ENCODE assay signal across 10 mouse cellular contexts in the genomic region with DNA sequence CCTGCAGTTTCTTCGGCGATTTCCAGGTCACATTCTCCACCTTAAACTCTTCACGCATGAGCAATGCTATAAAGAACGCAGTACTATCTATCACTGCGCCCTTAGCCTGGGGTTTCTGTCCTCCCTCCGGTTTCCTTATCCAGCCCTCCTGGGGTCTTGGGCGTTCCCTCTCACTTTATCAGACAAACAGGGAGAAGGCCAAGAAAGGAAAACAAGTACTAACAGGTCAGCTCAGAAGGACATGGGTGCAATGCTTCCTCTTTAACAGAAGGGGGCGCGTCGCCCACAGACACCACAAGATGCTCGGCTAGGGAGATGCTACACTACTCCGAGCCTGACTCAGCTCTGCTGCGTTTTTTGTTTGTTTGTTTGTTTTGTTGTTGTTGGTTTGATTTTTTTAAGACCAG. TPM values are rescaled to one million over a fixed set of nuclear protein-coding genes. Genes with fewer than 3 reads are reported as not detected.
DNase-seq lines count a peak whose midpoint lies in the region; ATAC-seq and TF ChIP-seq lines count a peak whose summit lies in the region.
"Had no signal": no experiment of that assay in that cellular context is flagged by ENCODE, and none has a peak within 500 bp of the region (broad histone marks: within the 10 kb centered on the region; RNA-seq: fewer than 3 reads in every experiment).

No protein-coding gene starts in this region.

- TF ChIP-seq POLR2A in cerebellum, adult 2 months (IDR thresholded peaks at IDR 0.05; ENCODE audit: borderline replicate concordance, insufficient read depth, low read length) = no peak

- DNase-seq in cerebellum, adult 2 months = peak; percentile 51 to 59
- no peak for DNase-seq in cerebellum, adult 11-12 months
- peak; percentile 48 for DNase-seq in midbrain, embryonic 10.5 days (ENCODE audit: low spot score)
- DNase-seq in retina, embryonic 14.5 days (ENCODE audit: low spot score) = peak; percentile 81
- DNase-seq in layer of hippocampus, adult 8-10 months (ENCODE audit: low spot score in 2 of 2) = no peak

- H3K27ac ChIP-seq in cerebellum, adult 2 months (ENCODE audit: insufficient read depth, low read length) = no peak overlapping the region
- no peak overlapping the region for H3K27ac ChIP-seq in midbrain, embryonic 10.5 days (replicated peaks)
- no peak overlapping the region for H3K27ac ChIP-seq in midbrain, embryonic 13.5 days
- H3K27ac ChIP-seq: limb, embryonic 15.5 days had no signal

- H3K9me3 ChIP-seq in midbrain, embryonic 10.5 days (replicated peaks) = no peaks in the 10 kb centered on the region
- no peaks in the 10 kb centered on the region for H3K9me3 ChIP-seq in midbrain, embryonic 13.5 days
- no peaks in the 10 kb centered on the region for H3K9me3 ChIP-seq in erythroblast, embryonic 14.5 days (ENCODE audit: control insufficient read depth, low read length)
- H3K9me3 ChIP-seq: limb, embryonic 15.5 days had no signal

- H3K27me3 ChIP-seq in cerebellum, adult 2 months (ENCODE audit: control insufficient read depth, insufficient read depth, low read length) = no peaks in the 10 kb centered on the region
- H3K27me3 ChIP-seq in midbrain, embryonic 10.5 days (ENCODE audit: low read depth, poor library complexity, severe bottlenecking) = no peaks in the 10 kb centered on the region; the same call in 1 of the 2 replicates
- no peaks in the 10 kb centered on the region for H3K27me3 ChIP-seq in midbrain, embryonic 13.5 days
- no peaks in the 10 kb centered on the region for H3K27me3 ChIP-seq in erythroblast, embryonic 14.5 days (ENCODE audit: control insufficient read depth)
- H3K27me3 ChIP-seq: limb, embryonic 15.5 days; Patski had no signal

- peaks cover 28% of the 10 kb centered on the region for H3K4me1 ChIP-seq in cerebellum, adult 2 months (ENCODE audit: control insufficient read depth, insufficient read depth, low read length)
- H3K4me1 ChIP-seq in midbrain, embryonic 10.5 days = peaks cover 6% of the 10 kb centered on the region; the same call in 1 of the 2 replicates
- no peaks in the 10 kb centered on the region for H3K4me1 ChIP-seq in midbrain, embryonic 13.5 days (replicated peaks)
- H3K4me1 ChIP-seq in erythroblast, embryonic 14.5 days (ENCODE audit: control insufficient read depth) = peaks cover 87% of the 10 kb centered on the region

- 25% methylated on average over 13 of the region's 13 CpGs for WGBS in cerebellum, adult 2 months
- 22% methylated on average over 13 of the region's 13 CpGs for WGBS in midbrain, embryonic 10.5 days
- WGBS in midbrain, embryonic 13.5 days = 20% methylated on average over 13 of the region's 13 CpGs

- TF ChIP-seq CTCF in cerebellum, adult 2 months (IDR thresholded peaks at IDR 0.05; ENCODE audit: borderline replicate concordance, insufficient read depth, low read depth, low read length) = peak; percentile 90

- H3K9ac ChIP-seq in midbrain, embryonic 13.5 days (replicated peaks) = no peak overlapping the region
- H3K9ac ChIP-seq: limb, embryonic 15.5 days had no signal

- H3K4me2 ChIP-seq in midbrain, embryonic 13.5 days (replicated peaks) = no peak overlapping the region
- H3K4me2 ChIP-seq: limb, embryonic 15.5 days had no signal

- H3K36me3 ChIP-seq in midbrain, embryonic 10.5 days = no peaks in the 10 kb centered on the region
- no peaks in the 10 kb centered on the region for H3K36me3 ChIP-seq in midbrain, embryonic 13.5 days
- no peaks in the 10 kb centered on the region; the same call in 1 of the 2 replicates for H3K36me3 ChIP-seq in erythroblast, embryonic 14.5 days (ENCODE audit: control insufficient read depth)
- H3K36me3 ChIP-seq: limb, embryonic 15.5 days had no signal

- ATAC-seq in midbrain, embryonic 13.5 days = no peak
- ATAC-seq in activated CD4-positive, CD25-positive, alpha-beta regulatory T cell, adult 4 months = no peak
- ATAC-seq: Patski had no signal

- H3K4me3 ChIP-seq in cerebellum, adult 2 months (replicated peaks; ENCODE audit: insufficient read depth, low read depth, low read length) = no peak overlapping the region
- no peak overlapping the region for H3K4me3 ChIP-seq in midbrain, embryonic 10.5 days
- no peak overlapping the region for H3K4me3 ChIP-seq in midbrain, embryonic 13.5 days (replicated peaks)
- H3K4me3 ChIP-seq in erythroblast, embryonic 14.5 days (replicated peaks) = peak overlapping the region; percentile 62
- H3K4me3 ChIP-seq: limb, embryonic 15.5 days had no signal

RNA-seq across cellular contexts. Expression of a gene that starts 11.3 kb away (rescaled TPM):
- polyA plus RNA-seq in cerebellum, adult 2 months (2012; rRNA removed) = 196 and 220 TPM in 2 replicates
- 7.2 and 11.0 TPM in 2 replicates for polyA plus RNA-seq in midbrain, embryonic 10.5 days (2016; fragmentation: Nextera tagmentation; extraction: Ambion mirVana)
- polyA plus RNA-seq in midbrain, embryonic 13.5 days (2015; fragmentation: Nextera tagmentation; extraction: Ambion mirVana) = 103 and 116 TPM in 2 replicates
- not detected in 2 replicates for polyA plus RNA-seq in erythroblast, embryonic 14.5 days (2012)
- under 1 TPM in 1 of 2 experiments, not detected in 1; 0.42 TPM for polyA plus RNA-seq in activated CD4-positive, CD25-positive, alpha-beta regulatory T cell, adult 4 months (2017; shearing (Covaris generic))
- 100 to 1,000 TPM in 1 of 4 experiments, 10 to 100 TPM in 3; 87.7 to 102 (median 95.3) TPM for total RNA-seq in layer of hippocampus, adult 8-10 months (2022)

RNA-seq across cellular contexts. Expression of a gene that starts 11.3 kb away (rescaled TPM):
- 1.6 and 1.7 TPM in 2 replicates for polyA plus RNA-seq in cerebellum, adult 2 months (2012; rRNA removed)
- not detected in 2 replicates for polyA plus RNA-seq in midbrain, embryonic 10.5 days (2016; fragmentation: Nextera tagmentation; extraction: Ambion mirVana)
- 0.58 and 0.59 TPM in 2 replicates for polyA plus RNA-seq in midbrain, embryonic 13.5 days (2015; fragmentation: Nextera tagmentation; extraction: Ambion mirVana)
- not detected in 2 replicates for polyA plus RNA-seq in erythroblast, embryonic 14.5 days (2012)
- not detected for polyA plus RNA-seq in activated CD4-positive, CD25-positive, alpha-beta regulatory T cell, adult 4 months (2017; shearing (Covaris generic))
- total RNA-seq in layer of hippocampus, adult 8-10 months (2022) = 1 to 10 TPM in 2 of 4 experiments, under 1 TPM in 1, not detected in 1; 0.95 to 1.2 (median 1.1) TPM
- polyA plus RNA-seq: limb, embryonic 15.5 days; Patski had no signal

RNA-seq across cellular contexts. Expression of a gene that starts 18.1 kb away (rescaled TPM):
- polyA plus RNA-seq in cerebellum, adult 2 months (2012; rRNA removed) = 39.6 and 46.5 TPM in 2 replicates
- 40.1 and 59.3 TPM in 2 replicates for polyA plus RNA-seq in midbrain, embryonic 10.5 days (2016; fragmentation: Nextera tagmentation; extraction: Ambion mirVana)
- polyA plus RNA-seq in midbrain, embryonic 13.5 days (2015; fragmentation: Nextera tagmentation; extraction: Ambion mirVana) = 67.2 and 70.8 TPM in 2 replicates
- not detected in 2 replicates for polyA plus RNA-seq in erythroblast, embryonic 14.5 days (2012)
- under 1 TPM; 0.61 to 0.92 TPM for polyA plus RNA-seq in activated CD4-positive, CD25-positive, alpha-beta regulatory T cell, adult 4 months (2017; shearing (Covaris generic))
- 10 to 100 TPM in 2 of 4 experiments, 1 to 10 TPM in 2; 8.1 to 12.4 (median 10.2) TPM for total RNA-seq in layer of hippocampus, adult 8-10 months (2022)

Comparison
In these comparisons a context has a peak if more than half of its experiments do, and no peak if none do; other contexts are left out.
1. DNase-seq: peak in cerebellum, adult 2 months (2 of 2), midbrain, embryonic 10.5 days (single experiment) and retina, embryonic 14.5 days (single experiment); none in cerebellum, adult 11-12 months (single experiment) and layer of hippocampus, adult 8-10 months (0 of 2).
2. RNA of a gene that starts 18.1 kb away (polyA plus RNA-seq): 67.2 to 70.8 TPM in midbrain, embryonic 13.5 days, 40.1 to 59.3 TPM in midbrain, embryonic 10.5 days and 39.6 to 46.5 TPM in cerebellum, adult 2 months; 0.61 to 0.92 TPM in activated CD4-positive, CD25-positive, alpha-beta regulatory T cell, adult 4 months and not detected in erythroblast, embryonic 14.5 days; every median in the first group is over 10 times any median in the second.